Mouse (Mus musculus): ENCODE measurements around the gene Cel.

Cel gene

GRCm38 (mm10) chr2:28563303-28563702, at the start of gene Cel:
Cel (minus strand) TSS chr2:28563403.
- no peak for DNase-seq (ENCODE audit: low read depth)

GRCm38 (mm10) chr2:28612436-28613063, 49.3 kb upstream of the Cel start:
- DNase-seq (ENCODE audit: low read depth), result no peak

- DNase-seq (ENCODE audit: low read depth), result no peak
These were observed 48.2 kb upstream of the Cel start for GRCm38 (mm10) chr2:28611407-28611787.

- no peak for DNase-seq (ENCODE audit: low read depth)
These were observed 47.7 kb upstream of the Cel start for GRCm38 (mm10) chr2:28610716-28611406.

- DNase-seq (ENCODE audit: low read depth), result no peak
These were observed 46.6 kb upstream of the Cel start for GRCm38 (mm10) chr2:28609851-28610250.

DNA sequence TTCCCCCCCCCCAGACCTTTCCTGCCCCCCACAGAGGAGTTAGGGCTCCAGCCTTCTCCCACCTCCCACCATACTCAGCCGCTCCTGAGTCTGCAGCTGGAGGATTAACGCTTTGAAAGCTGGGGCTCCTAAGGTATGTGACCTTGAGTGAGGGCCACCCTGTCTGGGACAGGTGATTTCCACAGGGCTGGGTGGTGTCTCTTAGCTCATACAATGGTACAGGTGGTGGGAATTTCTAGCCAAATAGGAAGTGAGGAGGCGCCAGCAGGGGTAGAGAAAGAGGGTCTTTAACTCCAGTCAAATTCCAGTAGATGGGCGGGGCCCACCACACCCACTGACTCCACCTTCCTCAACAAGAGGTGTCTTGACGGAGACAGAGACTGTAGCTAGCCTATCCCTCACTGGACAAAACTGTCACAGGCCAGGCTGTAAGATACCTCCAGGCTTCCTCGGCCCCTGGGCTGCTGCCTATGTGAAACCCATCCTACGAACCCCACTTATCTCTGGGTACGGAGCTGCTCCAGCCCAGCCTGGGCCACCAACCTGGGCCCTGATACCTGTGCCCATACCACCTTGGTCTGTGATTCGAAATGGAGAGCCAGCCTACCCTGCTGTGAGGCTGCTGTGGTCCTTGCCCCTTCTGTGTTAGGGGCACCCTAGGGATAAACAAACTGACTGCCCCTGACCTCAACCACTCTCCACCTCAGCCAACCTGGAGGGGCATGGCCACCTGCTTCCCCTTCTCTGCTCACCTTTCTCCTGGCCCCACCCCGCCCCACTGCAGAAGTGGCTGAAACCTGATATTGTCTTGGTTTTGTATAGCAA, 44.4 kb upstream of the Cel start:
- DNase-seq (ENCODE audit: low read depth), result no peak

GRCm38 (mm10) chr2:28606601-28607340, 43.6 kb upstream of the Cel start:
- no peak for DNase-seq (ENCODE audit: low read depth)

DNA sequence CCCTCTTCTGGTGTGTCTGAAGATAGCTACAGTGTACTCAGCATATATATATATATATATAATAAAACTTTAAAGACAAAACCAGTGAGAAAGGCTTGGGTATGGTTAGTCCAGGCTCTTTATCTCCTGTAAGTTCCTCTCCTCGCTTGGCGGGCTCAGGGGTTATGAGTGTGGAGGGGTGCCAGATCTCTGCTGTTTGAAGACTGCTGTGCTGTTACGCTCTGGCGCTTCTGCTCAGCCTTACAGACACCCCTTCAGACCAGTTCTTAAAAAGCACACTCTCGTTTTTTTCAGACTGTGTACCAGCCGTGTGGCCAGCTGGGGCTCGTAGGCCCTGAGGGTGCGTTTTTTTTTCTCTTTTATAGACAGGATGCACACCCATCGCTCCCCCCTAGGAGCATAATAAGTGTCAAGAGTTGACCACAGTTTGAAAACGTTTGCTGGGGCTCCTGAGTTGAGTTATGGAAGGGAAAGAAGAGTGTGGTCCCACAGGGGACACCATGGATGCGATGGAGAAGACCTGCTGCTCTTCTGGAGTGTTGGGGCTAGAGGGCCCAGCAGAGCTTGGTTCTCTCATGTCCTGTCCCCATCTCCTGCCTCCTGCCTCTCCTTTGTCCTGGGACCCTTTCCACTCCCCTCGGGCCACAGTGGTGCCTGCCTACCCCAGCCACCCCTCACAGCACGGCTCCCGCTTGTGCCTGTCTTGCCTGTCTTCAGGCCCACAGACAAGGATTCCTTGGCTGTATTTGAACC, 42.8 kb upstream of the Cel start:
- DNase-seq (ENCODE audit: low read depth), result no peak

DNA sequence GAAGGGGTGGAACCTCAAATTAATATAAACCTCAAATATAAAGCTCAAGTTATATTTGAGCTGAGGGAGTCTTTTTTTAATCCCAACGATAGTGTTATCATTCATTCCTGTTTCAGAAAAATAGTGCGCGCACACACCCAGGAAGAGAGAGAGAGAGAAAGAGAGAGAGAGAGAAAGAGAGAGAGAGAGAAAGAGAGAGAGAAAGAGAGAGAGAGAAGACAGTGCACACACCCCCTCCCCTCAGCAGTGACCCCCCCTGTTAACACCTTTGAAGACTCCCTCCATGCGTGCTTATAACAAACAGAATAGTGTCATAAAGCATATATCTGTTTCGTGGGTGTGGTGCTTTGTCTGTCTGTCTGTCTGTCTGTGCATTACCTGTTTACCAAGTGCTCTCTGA, 40.3 kb upstream of the Cel start:
- no peak for DNase-seq (ENCODE audit: low read depth)

GRCm38 (mm10) chr2:28601720-28602590, 38.8 kb upstream of the Cel start:
- peak; percentile 94 for DNase-seq (ENCODE audit: low read depth)

DNA sequence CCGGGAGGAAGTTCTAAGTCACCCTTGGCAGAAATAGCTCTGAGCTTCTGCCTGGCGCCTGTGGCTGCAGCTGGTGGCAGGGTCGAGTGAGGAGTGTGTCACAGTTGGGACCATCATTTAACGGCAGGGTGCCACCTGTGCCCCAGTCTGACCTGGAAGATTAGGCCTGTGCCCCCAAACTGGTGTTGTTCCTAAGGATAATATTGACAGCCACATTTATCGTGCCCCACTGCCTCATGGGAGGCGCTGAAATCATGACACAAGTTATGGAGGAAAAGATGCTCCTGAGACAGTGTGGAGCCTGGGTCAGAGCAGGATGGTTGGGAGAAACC, 36.3 kb upstream of the Cel start:
- no peak for DNase-seq (ENCODE audit: low read depth)

DNA sequence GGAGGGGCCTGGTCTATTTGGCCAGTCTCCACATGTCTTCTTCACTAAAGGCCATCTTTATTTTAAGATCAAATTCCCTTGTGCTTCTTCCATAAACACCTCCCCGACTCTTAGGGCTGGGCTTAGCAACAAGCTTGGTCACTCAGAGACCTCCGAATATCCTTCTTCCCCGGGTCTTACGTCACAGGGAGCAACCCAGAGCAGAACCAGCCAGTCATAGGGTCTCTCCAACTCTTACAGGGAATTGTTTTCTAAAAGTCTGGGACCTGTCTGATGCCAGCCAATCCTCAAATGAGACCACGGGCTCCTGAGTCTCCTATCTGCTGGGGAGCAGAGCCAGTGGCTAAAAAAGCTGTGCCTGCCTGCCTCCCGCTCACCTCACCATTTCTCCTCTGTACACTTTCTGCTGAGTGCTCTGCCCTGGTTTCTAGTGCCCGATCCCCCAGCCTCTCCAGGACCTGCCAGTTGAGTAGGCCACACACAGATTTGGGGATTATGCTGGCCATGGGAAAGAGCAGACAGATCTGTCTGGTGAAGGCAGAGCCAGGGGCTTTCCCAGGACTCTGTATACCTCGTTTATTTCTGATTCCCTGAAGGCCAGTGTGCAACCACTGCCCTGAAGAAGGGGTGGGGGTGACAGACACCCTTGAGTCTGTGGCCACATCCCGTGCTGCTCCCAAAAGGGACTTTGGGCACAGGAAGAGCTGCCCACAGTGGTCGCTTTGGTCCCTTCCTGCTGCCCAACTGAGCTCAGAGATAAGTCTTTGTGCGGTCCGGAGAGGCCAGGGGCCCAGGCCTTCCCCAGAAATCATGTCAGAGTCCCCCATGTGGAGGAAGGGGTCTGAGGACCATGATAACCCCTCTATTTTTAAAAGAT, 35.7 kb upstream of the Cel start:
- DNase-seq (ENCODE audit: low read depth), result no peak

DNA sequence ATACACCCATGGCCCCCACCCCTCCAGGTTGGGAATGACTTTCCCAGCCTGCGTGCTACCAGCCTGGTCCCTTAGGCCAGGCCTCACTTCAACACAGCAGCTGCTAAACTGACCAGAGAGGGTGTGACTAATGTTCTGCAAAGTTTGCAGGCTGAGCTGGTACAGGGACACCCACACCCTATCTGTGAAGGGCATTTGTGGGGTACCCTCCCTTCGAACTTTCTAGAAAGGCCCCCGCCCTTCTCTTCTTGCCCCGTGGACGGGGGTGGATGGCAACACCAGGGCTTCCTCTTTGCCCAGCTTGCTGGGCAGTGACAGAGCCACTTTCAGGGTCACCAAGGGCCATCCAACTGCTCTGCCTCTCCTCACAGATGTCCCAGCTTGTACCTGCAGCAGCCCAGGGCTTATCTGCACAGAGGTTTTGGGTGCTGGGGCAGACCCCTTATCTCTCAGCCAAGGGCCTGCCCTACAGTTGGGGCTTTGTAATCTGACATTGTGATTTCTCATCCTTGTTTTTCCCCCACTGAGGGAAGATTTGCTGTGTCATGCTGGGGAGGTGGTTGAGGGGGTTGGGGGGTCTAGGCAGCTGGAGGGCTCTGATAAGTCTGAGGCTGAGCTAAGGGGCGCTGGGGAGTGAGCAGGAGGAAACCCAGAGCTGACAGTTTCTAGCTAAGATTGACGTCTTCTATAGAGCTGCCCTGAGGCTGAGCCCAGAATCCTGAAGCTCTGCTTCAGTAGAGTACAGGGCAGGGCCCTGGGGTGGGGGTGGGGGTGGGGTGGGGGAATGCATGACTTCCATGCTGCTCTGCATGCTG, 34.7 kb upstream of the Cel start:
- peak; percentile 88 for DNase-seq (ENCODE audit: low read depth)

- DNase-seq (ENCODE audit: low read depth), result no peak
These were observed 33.8 kb upstream of the Cel start for GRCm38 (mm10) chr2:28596998-28597397.

DNA sequence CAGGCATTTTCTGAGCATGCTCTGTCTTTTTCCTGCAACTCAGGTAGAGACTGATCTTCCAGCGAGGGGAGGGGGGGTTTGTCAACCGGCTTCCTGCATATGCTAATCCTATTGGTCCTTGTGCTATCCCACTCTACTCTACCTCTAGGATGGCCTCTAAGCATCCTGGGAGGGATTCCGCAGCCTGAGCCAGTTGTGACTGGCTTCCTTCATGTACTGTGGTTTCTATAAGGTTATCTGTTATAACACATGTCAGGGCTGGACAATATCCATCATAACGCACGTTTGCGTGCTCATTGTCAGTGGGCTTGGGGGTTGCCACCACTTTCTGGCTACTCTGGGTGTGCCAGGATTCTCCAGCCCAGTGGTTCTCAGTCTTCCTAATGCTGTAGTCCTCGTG, 32.8 kb upstream of the Cel start:
- no peak for DNase-seq (ENCODE audit: low read depth)

GRCm38 (mm10) chr2:28592809-28593208, 29.6 kb upstream of the Cel start:
- peak; percentile 76 for DNase-seq (ENCODE audit: low read depth)

- no peak for DNase-seq (ENCODE audit: low read depth)
These were observed 28.3 kb upstream of the Cel start for GRCm38 (mm10) chr2:28591479-28591878.

DNA sequence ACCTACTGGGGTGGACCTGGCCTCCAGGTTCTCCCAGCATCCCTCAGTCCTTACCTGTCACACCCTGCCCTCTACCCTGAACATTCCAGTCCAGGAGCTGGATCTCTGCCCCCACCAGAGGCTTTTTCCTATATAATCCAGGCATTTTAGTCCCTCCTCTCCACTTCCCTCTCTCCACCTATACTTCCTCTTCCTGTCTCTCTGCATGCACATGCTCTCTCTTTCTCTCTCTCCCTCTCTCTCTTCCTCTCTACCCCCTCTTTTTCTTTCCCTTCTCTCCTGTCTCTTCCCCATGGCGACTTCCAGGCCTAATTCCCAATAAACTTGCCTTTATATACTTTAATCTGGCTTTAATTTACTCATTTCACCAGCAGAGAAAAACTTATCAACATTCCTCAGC, 25.4 kb upstream of the Cel start:
- DNase-seq (ENCODE audit: low read depth), result no peak

DNA sequence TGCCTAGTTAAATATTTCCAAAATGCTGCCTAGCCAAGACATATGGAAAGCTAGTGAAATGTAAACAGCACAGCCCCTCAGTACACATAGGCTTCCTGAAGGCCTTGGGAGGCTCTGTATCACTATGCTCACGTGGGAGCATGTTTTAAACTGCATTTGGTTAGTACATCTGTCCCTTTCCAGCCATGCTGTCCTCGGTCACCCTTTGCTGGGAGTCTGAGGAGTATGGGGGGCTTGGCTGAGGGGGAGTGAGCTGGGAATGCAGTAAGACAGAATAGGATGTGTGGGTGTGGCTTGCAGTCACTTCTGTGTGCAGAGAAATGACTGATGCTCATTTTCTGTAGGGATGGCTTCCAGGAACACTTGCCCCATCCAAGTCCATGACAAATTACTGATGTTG, 22.5 kb upstream of the Cel start:
- DNase-seq (ENCODE audit: low read depth), result no peak
